In the genomic region with DNA sequence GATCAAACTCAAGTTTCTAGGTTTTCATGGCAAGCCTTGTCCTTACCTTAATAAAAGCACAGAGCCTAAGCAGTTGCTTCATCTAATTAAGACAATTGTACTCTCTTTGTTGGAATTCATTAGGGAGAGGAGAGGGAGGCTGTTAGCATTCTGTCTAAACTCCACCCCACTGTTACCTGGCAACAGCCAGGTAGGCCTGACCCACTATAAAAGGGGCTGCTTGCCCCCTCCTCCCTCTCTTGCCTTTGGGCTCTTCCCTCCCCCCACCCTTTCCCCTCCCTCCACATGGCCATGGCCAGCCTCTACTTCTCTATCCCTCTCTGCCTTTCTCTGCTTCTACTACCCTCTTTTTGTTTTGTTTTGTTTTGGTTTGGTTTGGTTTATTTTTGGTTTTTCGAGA, we compare ENCODE assay signal across 17 mouse cellular contexts. TPM values are rescaled to one million over a fixed set of nuclear protein-coding genes. Genes with fewer than 3 reads are reported as not detected.
DNase-seq lines count a peak whose midpoint lies in the region; ATAC-seq and TF ChIP-seq lines count a peak whose summit lies in the region.
"Had no signal": no experiment of that assay in that cellular context is flagged by ENCODE, and none has a peak within 500 bp of the region (broad histone marks: within the 10 kb centered on the region; RNA-seq: fewer than 3 reads in every experiment).

No protein-coding gene starts in this region.

- peaks cover 5% of the 10 kb centered on the region for H3K4me1 ChIP-seq in ES-Bruce4 (ENCODE audit: control insufficient read depth, insufficient read depth, low read length)
- peaks cover 16 to 21% of the 10 kb centered on the region in 2 experiments for H3K4me1 ChIP-seq in ES-E14 (ENCODE audit: control insufficient read depth in 2 of 2, insufficient read depth in 2 of 2, low read length in 2 of 2, poor library complexity in 1 of 2)
- H3K4me1 ChIP-seq in forebrain, embryonic 15.5 days: peaks cover 11% of the 10 kb centered on the region

- H3K36me3 ChIP-seq in ES-Bruce4 (ENCODE audit: control insufficient read depth, insufficient read depth, low read length, poor library complexity, severe bottlenecking) (no peaks in the 10 kb centered on the region), ES-E14 (ENCODE audit: control insufficient read depth, insufficient read depth, low read length, poor library complexity, severe bottlenecking) (no peaks in the 10 kb centered on the region)
- H3K36me3 ChIP-seq in forebrain, embryonic 15.5 days: no peaks in the 10 kb centered on the region
- H3K36me3 ChIP-seq: embryonic facial prominence, embryonic 10.5 days; embryonic facial prominence, embryonic 12.5 days had no signal

- H3K27me3 ChIP-seq in ES-Bruce4 (ENCODE audit: control insufficient read depth, insufficient read depth, low read length, poor library complexity, severe bottlenecking): no peaks in the 10 kb centered on the region
- H3K27me3 ChIP-seq in forebrain, embryonic 15.5 days: no peaks in the 10 kb centered on the region
- H3K27me3 ChIP-seq: embryonic facial prominence, embryonic 12.5 days had no signal

- H3K4me3 ChIP-seq in ES-Bruce4 (ENCODE audit: low read depth, low read length): no peak overlapping the region
- H3K4me3 ChIP-seq in ES-E14 (ENCODE audit: insufficient read depth in 1 of 2, low read depth in 1 of 2, low read length in 2 of 2, poor library complexity in 1 of 2, severe bottlenecking in 1 of 2): peak overlapping the region in 1 of 2 experiments; percentile 40; a peak in 1 of 4 replicates
- no peak overlapping the region for H3K4me3 ChIP-seq in forebrain, embryonic 15.5 days
- H3K4me3 ChIP-seq: embryonic facial prominence, embryonic 10.5 days; embryonic facial prominence, embryonic 12.5 days; forebrain, embryonic 13.5 days had no signal

- H3K9me3 ChIP-seq in ES-Bruce4 (replicated peaks; ENCODE audit: control insufficient read depth, insufficient read depth, low read length, poor library complexity, severe bottlenecking) (no peaks in the 10 kb centered on the region), ES-E14 (ENCODE audit: control insufficient read depth, insufficient read depth, low read depth, low read length) (no peaks in the 10 kb centered on the region)
- H3K9me3 ChIP-seq in forebrain, embryonic 15.5 days: no peaks in the 10 kb centered on the region
- H3K9me3 ChIP-seq: embryonic facial prominence, embryonic 10.5 days; embryonic facial prominence, embryonic 12.5 days; forebrain, embryonic 13.5 days had no signal

- H3K4me2 ChIP-seq in forebrain, embryonic 15.5 days (replicated peaks): no peak overlapping the region
- H3K4me2 ChIP-seq: embryonic facial prominence, embryonic 12.5 days; forebrain, embryonic 13.5 days had no signal

- no peak for TF ChIP-seq POLR2A in ES-Bruce4 (IDR thresholded peaks at IDR 0.05; ENCODE audit: insufficient read depth, low read length)

- WGBS in forebrain, embryonic 15.5 days: 87% methylated on average over 1 of the region's 1 CpGs

- TF ChIP-seq EP300 in ES-Bruce4 (IDR thresholded peaks at IDR 0.05; ENCODE audit: insufficient read depth, low read depth, low read length): 0 out of 2 replicates have a peak, but pooled peaks have one; percentile 16

- ATAC-seq in forebrain, embryonic 15.5 days (replicated peaks): no peak
- ATAC-seq: activated CD4-positive, CD25-positive, alpha-beta regulatory T cell, adult 4 months; forebrain, embryonic 13.5 days; forebrain, embryonic 16.5 days had no signal

- no peak for TF ChIP-seq CTCF in ES-Bruce4 (IDR thresholded peaks at IDR 0.05; ENCODE audit: low read depth, low read length)

- no peak for DNase-seq in ES-E14 (ENCODE audit: low read depth, low spot score)
- DNase-seq in right cerebral cortex, postnatal 14 days: no peak
- no peak for DNase-seq in gastrocnemius, adult 18-20 months (ENCODE audit: low spot score)
- DNase-seq: adrenal gland, adult 8-10 months; adrenal gland, postnatal 25 days; cerebellum, adult 11 months; cerebellum, adult 2 months; cerebellum, adult 9-10 months; cerebellum, postnatal 10 days; cerebellum, postnatal 25 days had no signal

- H3K27ac ChIP-seq in ES-Bruce4 (ENCODE audit: insufficient read depth, low read length) (peak overlapping the region; percentile 98), ES-E14 (ENCODE audit: insufficient read depth, low read depth, low read length, poor library complexity, severe bottlenecking) (peak overlapping the region; percentile 97; the same call in 1 of the 2 replicates)
- H3K27ac ChIP-seq in forebrain, embryonic 15.5 days (replicated peaks): no peak overlapping the region
- H3K27ac ChIP-seq: embryonic facial prominence, embryonic 10.5 days; embryonic facial prominence, embryonic 12.5 days; forebrain, embryonic 13.5 days had no signal

- H3K9ac ChIP-seq in ES-Bruce4 (ENCODE audit: low read depth, poor library complexity, severe bottlenecking) (peak overlapping the region; percentile 73), ES-E14 (ENCODE audit: insufficient read depth, low read depth, low read length, poor library complexity, severe bottlenecking) (peak overlapping the region; percentile 58; the same call in 1 of the 2 replicates)
- H3K9ac ChIP-seq in forebrain, embryonic 15.5 days (replicated peaks): no peak overlapping the region
- H3K9ac ChIP-seq: embryonic facial prominence, embryonic 12.5 days; forebrain, embryonic 13.5 days had no signal

- in situ Hi-C loops in ES-E14 (cut with MboI; ENCODE audit: low sequenced_read_pairs in 2 of 2, unreplicated experiment in 2 of 2): no loop called here

TF ChIP-seq in ES-E14, 5 proteins besides CTCF, POLR2A, EP300 and RAD21:
- TF ChIP-seq CHD2 (IDR thresholded peaks at IDR 0.05; ENCODE audit: low read depth, low read length) (no peak), ZNF384 (IDR thresholded peaks at IDR 0.05; ENCODE audit: low read depth, low read length) (no peak), ZC3H11A (IDR thresholded peaks at IDR 0.05; ENCODE audit: borderline replicate concordance, low read depth, low read length) (no peak), MAFK (IDR thresholded peaks at IDR 0.05; ENCODE audit: insufficient read depth, low read depth, low read length) (no peak), HCFC1 (IDR thresholded peaks at IDR 0.05; ENCODE audit: borderline replicate concordance, insufficient read depth, low read length) (no peak)
TF ChIP-seq in ES-E14: peak in this region for 0.

RNA-seq across cellular contexts. Expression of a gene that starts 3.5 kb away (rescaled TPM):
- polyA plus RNA-seq in ES-Bruce4 (2011; ENCODE audit: insufficient read depth, insufficient read length, low read depth, missing spikeins): 96.5 and 99.1 TPM in 2 replicates
- total RNA-seq in ES-E14 (2012; rRNA removed): 64.5 and 70.1 TPM in 2 replicates
- 58.4 and 61.6 TPM in 2 replicates for polyA plus RNA-seq in forebrain, embryonic 15.5 days (2015; fragmentation: Nextera tagmentation; extraction: Ambion mirVana)
- 10 to 100 TPM; 25.8 to 28.9 TPM for total RNA-seq in gastrocnemius, adult 18-20 months (2021)

RNA-seq across cellular contexts. Expression of a gene that starts 11.4 kb away (rescaled TPM):
- 27.3 and 27.6 TPM in 2 replicates for polyA plus RNA-seq in ES-Bruce4 (2011; ENCODE audit: insufficient read depth, insufficient read length, low read depth, missing spikeins)
- 18.6 and 22.1 TPM in 2 replicates for total RNA-seq in ES-E14 (2012; rRNA removed)
- polyA plus RNA-seq in forebrain, embryonic 15.5 days (2015; fragmentation: Nextera tagmentation; extraction: Ambion mirVana): 17.9 and 20.8 TPM in 2 replicates
- not detected for total RNA-seq in gastrocnemius, adult 18-20 months (2021)

RNA-seq across cellular contexts. Expression of a gene that starts 51.9 kb away (rescaled TPM):
- polyA plus RNA-seq in ES-Bruce4 (2011; ENCODE audit: insufficient read depth, insufficient read length, low read depth, missing spikeins): 64.9 and 65.1 TPM in 2 replicates
- total RNA-seq in ES-E14 (2012; rRNA removed): 27.3 and 38.0 TPM in 2 replicates
- 23.8 and 26.9 TPM in 2 replicates for polyA plus RNA-seq in forebrain, embryonic 15.5 days (2015; fragmentation: Nextera tagmentation; extraction: Ambion mirVana)
- total RNA-seq in gastrocnemius, adult 18-20 months (2021): 100 to 1,000 TPM; 217 to 250 TPM

Comparison
In these comparisons a context has a peak if more than half of its experiments do, and no peak if none do; other contexts are left out.
1. RNA of a gene that starts 11.4 kb away (total RNA-seq): 18.6 to 22.1 TPM in ES-E14; not detected in gastrocnemius, adult 18-20 months; every median in the first group is over 10 times any median in the second.